Mouse (Mus musculus) brain, embryonic 14.5 days (tissue): ENCODE results near the gene Fa2h.

Experiments
- CTCF ChIP-seq: fragments of 200-500 bp; IDR thresholded peaks from 2 replicates; pipeline ENCODE4 v1.5.1; 2012; ENCODE audit warnings: inconsistent platforms, mild to moderate bottlenecking, moderate library complexity, borderline replicate concordance; ENCODE audit not compliant: insufficient read depth, insufficient read length; ENCODE audit errors: extremely low read depth
- POLR2A ChIP-seq: fragments of 200-500 bp; IDR thresholded peaks from 2 replicates; pipeline ENCODE4 v1.6.1; 2012; ENCODE audit warnings: mild to moderate bottlenecking, inconsistent platforms, borderline replicate concordance; ENCODE audit not compliant: poor library complexity, insufficient read depth, insufficient read length, severe bottlenecking; ENCODE audit errors: extremely low read depth

- TF ChIP-seq CTCF (no peak), POLR2A (no peak)
Observed at GRCm38 (mm10) chr8:111384628-111385027, 9.0 kb downstream of the Fa2h start.
